Mouse (Mus musculus): ENCODE data around the gene Xrcc1. TPM values are rescaled to one million over a fixed set of nuclear protein-coding genes. Genes with fewer than 3 reads are reported as not detected.

Xrcc1 gene
- 52.7 and 69.8 TPM in 2 replicates for total RNA-seq (2014; fragmentation: Nextera tagmentation)
- 79.2 and 85.9 TPM in 2 replicates for total RNA-seq (2017)
- polyA plus RNA-seq (2012), result 211 and 326 TPM in 2 replicates

DNA sequence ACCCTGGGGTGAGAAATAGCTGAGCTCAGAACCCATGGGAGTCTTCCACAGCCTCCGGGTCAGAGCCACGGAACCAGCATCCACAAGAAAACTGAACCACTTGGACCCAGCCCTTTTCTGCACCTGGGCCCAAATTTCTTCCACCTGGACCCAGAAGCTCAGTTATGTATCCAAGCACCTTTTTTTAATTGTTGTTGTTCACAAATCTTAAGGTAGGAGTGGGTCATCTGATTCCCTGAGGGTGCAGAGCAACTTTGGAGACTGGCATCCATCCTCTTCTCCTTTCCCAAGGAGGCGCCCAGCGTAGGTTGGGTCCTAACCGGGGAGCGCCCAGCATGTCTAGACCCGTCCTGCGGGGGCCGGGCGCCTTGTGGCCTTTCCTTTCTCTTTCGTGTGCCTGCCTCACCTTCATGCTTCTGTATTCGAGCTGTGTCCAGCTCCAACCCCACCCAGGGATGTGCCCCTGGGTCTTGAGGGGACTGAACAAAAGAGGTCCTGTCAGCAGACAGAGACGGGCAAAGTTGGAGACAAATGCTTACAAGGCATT, at the start of gene Xrcc1, which contains the start of gene Pinlyp:
Gene Xrcc1 (plus strand): TSS at position 222 of the 547 bp plus-strand sequence.
Gene Pinlyp (minus strand): TSS at position 51 of the 547 bp plus-strand sequence.
- Histone ChIP-seq H3K4me3 (ENCODE audit: low read depth, low read length) (peak within 1 kb of the TSS; percentile 87), H3K36me3 (replicated peaks) (peaks cover 35% of the 10 kb centered on the region), H3K4me1 (ENCODE audit: insufficient read depth, low read depth, low read length) (peaks cover 33% of the 10 kb centered on the region), H3K27me3 (ENCODE audit: insufficient read depth, low read length) (peaks cover 15% of the 10 kb centered on the region; the same call in 1 of the 2 replicates), H3K9me3 (replicated peaks) (peaks cover 4% of the 10 kb centered on the region; the same call in 1 of the 2 replicates)
- DNase-seq (ENCODE audit: low spot score) (no peak), ATAC-seq (ENCODE audit: extremely low read depth, insufficient number of reproducible peaks, low FRiP score, poor library complexity, severe bottlenecking) (no peak)
- TF ChIP-seq TAL1 (conservative IDR thresholded peaks at IDR 0.05; ENCODE audit: low read depth, low read length), result no peak
- no peak for TF ChIP-seq GATA2 (IDR thresholded peaks at IDR 0.05; ENCODE audit: borderline replicate concordance, low read depth, low read length)
- TF ChIP-seq CTCF (IDR thresholded peaks at IDR 0.05; ENCODE audit: low read depth, low read length), result no peak
- no peak for TF ChIP-seq POLR2AphosphoS5 (IDR thresholded peaks at IDR 0.05; ENCODE audit: insufficient replicate concordance, low read depth, low read length)
- no peak for TF ChIP-seq GATA1 (IDR thresholded peaks at IDR 0.05; ENCODE audit: borderline replicate concordance, low read length)

DNA sequence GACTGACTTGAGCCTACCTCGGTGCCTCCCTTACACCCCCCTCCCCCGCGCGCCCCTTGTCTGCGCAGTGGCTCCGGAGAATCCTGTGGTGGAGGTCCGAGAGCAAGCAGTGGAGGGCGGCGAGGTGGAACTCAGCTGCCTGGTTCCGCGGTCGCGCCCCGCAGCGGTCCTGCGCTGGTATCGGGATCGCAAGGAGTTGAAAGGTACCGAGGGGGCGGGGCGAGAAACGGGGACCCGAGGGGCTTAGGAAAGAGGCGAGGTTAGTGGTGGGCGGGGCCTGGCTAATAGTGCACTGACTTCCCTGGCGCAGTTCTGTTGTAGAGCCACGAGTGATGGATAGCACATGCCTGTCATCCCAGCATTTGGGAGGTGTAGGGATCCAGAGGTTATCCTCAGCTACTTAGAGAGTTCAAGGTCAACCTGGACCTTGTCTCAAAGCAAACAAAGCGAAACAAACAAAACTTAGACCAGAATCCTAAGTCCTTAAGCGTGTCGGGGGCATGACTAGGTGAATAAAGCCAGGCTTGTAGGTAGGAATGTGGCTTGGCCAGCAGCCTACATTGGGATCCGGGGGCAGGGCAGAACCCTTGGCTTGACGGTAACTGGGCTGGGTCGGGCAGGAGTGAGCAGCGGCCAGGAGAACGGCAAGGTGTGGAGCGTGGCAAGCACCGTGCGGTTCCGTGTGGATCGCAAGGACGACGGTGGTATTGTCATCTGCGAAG, 46.1 kb upstream of the Xrcc1 start:
- Histone ChIP-seq H3K4me3 (ENCODE audit: low read depth, low read length) (0 out of 2 replicates have a peak overlapping the region, but pooled peaks have one; percentile 13), H3K36me3 (replicated peaks) (no peaks in the 10 kb centered on the region), H3K9me3 (replicated peaks) (peaks cover 4% of the 10 kb centered on the region; the same call in 1 of the 2 replicates), H3K27me3 (ENCODE audit: insufficient read depth, low read length) (peaks cover 30% of the 10 kb centered on the region), H3K4me1 (ENCODE audit: insufficient read depth, low read depth, low read length) (peaks cover 17% of the 10 kb centered on the region)
- no peak for DNase-seq (ENCODE audit: low spot score)
- no peak for ATAC-seq (ENCODE audit: extremely low read depth, insufficient number of reproducible peaks, low FRiP score, poor library complexity, severe bottlenecking)
- TF ChIP-seq GATA2 (IDR thresholded peaks at IDR 0.05; ENCODE audit: borderline replicate concordance, low read depth, low read length) (no peak), CTCF (IDR thresholded peaks at IDR 0.05; ENCODE audit: low read depth, low read length) (no peak), TAL1 (conservative IDR thresholded peaks at IDR 0.05; ENCODE audit: low read depth, low read length) (no peak), POLR2AphosphoS5 (IDR thresholded peaks at IDR 0.05; ENCODE audit: insufficient replicate concordance, low read depth, low read length) (no peak), GATA1 (IDR thresholded peaks at IDR 0.05; ENCODE audit: borderline replicate concordance, low read length) (no peak)

DNA sequence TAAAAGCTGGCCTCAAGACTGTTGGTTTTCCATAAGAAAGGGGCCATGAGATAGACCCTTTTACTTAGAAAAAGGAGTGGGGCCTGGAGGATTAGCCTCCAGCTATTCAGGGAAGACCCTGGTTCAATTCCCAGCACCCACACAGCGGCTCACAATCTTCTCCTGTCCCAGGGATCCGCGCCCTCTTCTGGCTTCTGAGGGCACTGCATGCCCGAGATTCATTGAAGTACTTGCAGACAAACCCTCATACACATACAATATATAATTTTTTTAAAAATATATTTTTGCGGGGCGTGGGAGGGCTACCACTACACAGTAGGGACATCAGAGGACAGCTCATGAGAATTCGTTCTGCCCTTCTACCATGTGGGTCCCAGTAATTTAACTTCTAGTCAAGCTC, 45.2 kb upstream of the Xrcc1 start:
- peaks cover 30% of the 10 kb centered on the region for H3K27me3 ChIP-seq (ENCODE audit: insufficient read depth, low read length)
- ATAC-seq (ENCODE audit: extremely low read depth, insufficient number of reproducible peaks, low FRiP score, poor library complexity, severe bottlenecking) (no peak), DNase-seq (ENCODE audit: low spot score) (no peak)
- H3K36me3 ChIP-seq (replicated peaks), result peaks cover 8% of the 10 kb centered on the region
- peaks cover 25% of the 10 kb centered on the region for H3K4me1 ChIP-seq (ENCODE audit: insufficient read depth, low read depth, low read length)
- peaks cover 4% of the 10 kb centered on the region; the same call in 1 of the 2 replicates for H3K9me3 ChIP-seq (replicated peaks)
- TF ChIP-seq TAL1 (conservative IDR thresholded peaks at IDR 0.05; ENCODE audit: low read depth, low read length) (no peak), POLR2AphosphoS5 (IDR thresholded peaks at IDR 0.05; ENCODE audit: insufficient replicate concordance, low read depth, low read length) (no peak), CTCF (IDR thresholded peaks at IDR 0.05; ENCODE audit: low read depth, low read length) (peak; percentile 39)
- no peak overlapping the region for H3K4me3 ChIP-seq (ENCODE audit: low read depth, low read length)

DNA sequence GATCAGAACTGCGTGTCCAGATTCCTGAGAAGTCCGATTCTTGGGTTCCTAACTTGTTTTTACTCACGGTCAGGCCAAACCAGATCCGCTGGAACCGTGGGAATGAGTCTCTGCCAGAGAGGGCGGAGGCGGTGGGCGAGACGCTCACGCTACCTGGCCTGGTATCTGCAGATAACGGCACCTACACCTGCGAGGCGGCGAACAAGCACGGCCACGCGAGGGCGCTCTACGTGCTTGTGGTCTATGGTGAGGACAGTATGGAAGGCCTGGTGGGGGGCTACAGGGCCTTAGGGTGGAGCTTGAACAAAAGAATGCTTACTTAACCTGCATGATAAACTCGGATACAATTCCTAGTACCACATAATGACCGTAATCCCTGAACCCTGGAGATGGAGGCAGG, 44.6 kb upstream of the Xrcc1 start:
- DNase-seq (ENCODE audit: low spot score), result no peak
- no peak overlapping the region for H3K4me3 ChIP-seq (ENCODE audit: low read depth, low read length)
- no peak for TF ChIP-seq GATA1 (IDR thresholded peaks at IDR 0.05; ENCODE audit: borderline replicate concordance, low read length)
- TF ChIP-seq CTCF (IDR thresholded peaks at IDR 0.05; ENCODE audit: low read depth, low read length), result no peak
- TF ChIP-seq TAL1 (conservative IDR thresholded peaks at IDR 0.05; ENCODE audit: low read depth, low read length), result no peak
- TF ChIP-seq POLR2AphosphoS5 (IDR thresholded peaks at IDR 0.05; ENCODE audit: insufficient replicate concordance, low read depth, low read length), result no peak
- no peak for TF ChIP-seq GATA2 (IDR thresholded peaks at IDR 0.05; ENCODE audit: borderline replicate concordance, low read depth, low read length)
- peaks cover 4% of the 10 kb centered on the region; the same call in 1 of the 2 replicates for H3K9me3 ChIP-seq (replicated peaks)
- H3K36me3 ChIP-seq (replicated peaks), result peaks cover 8% of the 10 kb centered on the region
- peaks cover 30% of the 10 kb centered on the region for H3K27me3 ChIP-seq (ENCODE audit: insufficient read depth, low read length)
- ATAC-seq (ENCODE audit: extremely low read depth, insufficient number of reproducible peaks, low FRiP score, poor library complexity, severe bottlenecking), result no peak
- H3K4me1 ChIP-seq (ENCODE audit: insufficient read depth, low read depth, low read length), result peaks cover 31% of the 10 kb centered on the region

DNA sequence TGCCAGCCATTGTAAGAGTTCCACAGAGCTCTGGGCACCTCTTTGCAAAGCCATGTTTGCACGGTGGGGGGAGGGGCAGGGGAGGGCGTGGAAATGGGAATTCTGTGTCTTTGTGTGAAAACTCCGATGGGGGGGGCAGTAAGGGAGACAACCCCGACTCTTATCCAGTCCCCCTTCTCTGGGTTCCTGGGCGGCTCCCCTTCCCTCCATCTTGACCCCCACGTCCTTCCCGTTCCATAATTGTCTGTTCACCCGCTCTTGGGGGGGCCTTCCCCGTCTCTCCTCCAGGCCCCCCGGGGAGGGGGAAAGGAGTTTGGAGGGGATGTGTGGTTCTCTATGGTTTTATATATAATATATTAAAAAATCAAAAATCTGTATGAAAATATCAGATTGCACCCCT, 42.1 kb upstream of the Xrcc1 start:
- Histone ChIP-seq H3K27me3 (ENCODE audit: insufficient read depth, low read length) (peaks cover 20% of the 10 kb centered on the region), H3K36me3 (replicated peaks) (peaks cover 8% of the 10 kb centered on the region), H3K9me3 (replicated peaks) (peaks cover 4% of the 10 kb centered on the region; the same call in 1 of the 2 replicates), H3K4me3 (ENCODE audit: low read depth, low read length) (no peak overlapping the region), H3K4me1 (ENCODE audit: insufficient read depth, low read depth, low read length) (peaks cover 47% of the 10 kb centered on the region)
- ATAC-seq (ENCODE audit: extremely low read depth, insufficient number of reproducible peaks, low FRiP score, poor library complexity, severe bottlenecking) (no peak), DNase-seq (ENCODE audit: low spot score) (no peak)
- TF ChIP-seq TAL1 (conservative IDR thresholded peaks at IDR 0.05; ENCODE audit: low read depth, low read length), result no peak
- no peak for TF ChIP-seq POLR2AphosphoS5 (IDR thresholded peaks at IDR 0.05; ENCODE audit: insufficient replicate concordance, low read depth, low read length)
- TF ChIP-seq CTCF (IDR thresholded peaks at IDR 0.05; ENCODE audit: low read depth, low read length), result no peak
- TF ChIP-seq GATA2 (IDR thresholded peaks at IDR 0.05; ENCODE audit: borderline replicate concordance, low read depth, low read length), result no peak
- no peak for TF ChIP-seq GATA1 (IDR thresholded peaks at IDR 0.05; ENCODE audit: borderline replicate concordance, low read length)

DNA sequence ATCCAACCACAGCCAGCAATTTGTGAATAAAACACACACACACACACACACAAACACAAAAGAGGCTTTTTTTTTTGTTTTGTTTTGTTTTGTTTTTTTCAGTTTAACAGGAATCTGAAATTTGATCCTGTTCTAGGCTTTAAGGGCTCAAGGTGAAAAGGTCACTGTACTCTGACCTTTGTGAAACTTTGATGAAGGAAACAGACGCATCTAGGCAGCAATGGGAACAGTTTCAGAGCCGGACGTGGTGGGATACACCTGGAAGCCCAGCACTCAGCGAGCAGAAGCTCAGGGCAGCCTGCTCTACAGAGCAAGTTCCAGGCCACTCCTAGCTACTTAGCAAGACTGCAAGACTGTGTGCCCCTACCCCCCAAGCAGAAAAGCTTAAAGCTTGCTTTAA, 41.2 kb upstream of the Xrcc1 start:
- DNase-seq (ENCODE audit: low spot score) (no peak), ATAC-seq (ENCODE audit: extremely low read depth, insufficient number of reproducible peaks, low FRiP score, poor library complexity, severe bottlenecking) (no peak)
- no peak for TF ChIP-seq GATA2 (IDR thresholded peaks at IDR 0.05; ENCODE audit: borderline replicate concordance, low read depth, low read length)
- TF ChIP-seq CTCF (IDR thresholded peaks at IDR 0.05; ENCODE audit: low read depth, low read length), result no peak
- no peak for TF ChIP-seq POLR2AphosphoS5 (IDR thresholded peaks at IDR 0.05; ENCODE audit: insufficient replicate concordance, low read depth, low read length)
- no peak for TF ChIP-seq GATA1 (IDR thresholded peaks at IDR 0.05; ENCODE audit: borderline replicate concordance, low read length)
- TF ChIP-seq TAL1 (conservative IDR thresholded peaks at IDR 0.05; ENCODE audit: low read depth, low read length), result no peak
- Histone ChIP-seq H3K4me1 (ENCODE audit: insufficient read depth, low read depth, low read length) (peaks cover 47% of the 10 kb centered on the region), H3K27me3 (ENCODE audit: insufficient read depth, low read length) (peaks cover 14% of the 10 kb centered on the region), H3K36me3 (replicated peaks) (peaks cover 8% of the 10 kb centered on the region), H3K9me3 (replicated peaks) (peaks cover 4% of the 10 kb centered on the region; the same call in 1 of the 2 replicates), H3K4me3 (ENCODE audit: low read depth, low read length) (no peak overlapping the region)

All from G1E (cell line).